Mouse (Mus musculus): Measurements from ENCODE around the gene Crip1.

Gene Crip1

DNA sequence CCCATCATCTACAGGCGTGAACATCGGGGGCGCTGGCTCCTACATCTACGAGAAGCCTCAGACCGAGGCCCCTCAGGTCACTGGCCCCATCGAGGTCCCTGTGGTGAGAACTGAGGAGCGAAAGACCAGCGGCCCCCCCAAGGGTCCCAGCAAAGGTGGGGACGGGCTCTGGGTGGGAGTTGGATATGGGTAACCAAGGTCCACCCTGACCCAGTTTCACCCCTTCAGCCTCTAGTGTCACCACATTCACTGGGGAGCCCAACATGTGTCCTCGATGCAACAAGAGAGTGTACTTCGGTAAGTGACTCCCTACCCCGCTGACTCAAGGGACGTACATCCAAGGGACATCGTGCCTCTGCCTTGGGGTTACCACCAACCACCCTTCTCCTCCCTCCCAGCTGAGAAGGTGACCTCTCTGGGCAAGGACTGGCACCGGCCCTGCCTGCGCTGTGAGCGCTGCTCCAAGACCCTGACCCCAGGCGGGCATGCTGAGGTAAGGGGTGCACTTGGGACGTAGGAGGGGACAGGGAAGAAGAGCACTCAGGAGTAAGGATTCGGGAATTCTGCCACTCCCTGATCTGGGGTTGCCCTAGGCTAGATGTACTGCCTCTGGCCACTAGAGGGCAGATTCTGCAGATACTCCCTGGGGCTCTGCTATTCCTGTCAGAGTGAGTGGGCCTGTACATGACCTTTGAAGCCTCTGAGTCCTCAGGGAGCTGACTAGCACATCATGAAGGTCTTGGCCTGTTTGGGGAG is 1.9 kb upstream of the Crip1 start:
- in situ Hi-C loops (cut with MboI; ENCODE audit: low sequenced_read_pairs), result no loop called here

- in situ Hi-C loops (cut with MboI; ENCODE audit: low sequenced_read_pairs), result no loop called here
Observed at GRCm38 (mm10) chr12:113144886-113145285, 1.2 kb upstream of the Crip1 start.

- in situ Hi-C loops (cut with MboI; ENCODE audit: low sequenced_read_pairs), result no loop called here
Observed at GRCm38 (mm10) chr12:113145591-113145990, 525 bp upstream of the Crip1 start.

DNA sequence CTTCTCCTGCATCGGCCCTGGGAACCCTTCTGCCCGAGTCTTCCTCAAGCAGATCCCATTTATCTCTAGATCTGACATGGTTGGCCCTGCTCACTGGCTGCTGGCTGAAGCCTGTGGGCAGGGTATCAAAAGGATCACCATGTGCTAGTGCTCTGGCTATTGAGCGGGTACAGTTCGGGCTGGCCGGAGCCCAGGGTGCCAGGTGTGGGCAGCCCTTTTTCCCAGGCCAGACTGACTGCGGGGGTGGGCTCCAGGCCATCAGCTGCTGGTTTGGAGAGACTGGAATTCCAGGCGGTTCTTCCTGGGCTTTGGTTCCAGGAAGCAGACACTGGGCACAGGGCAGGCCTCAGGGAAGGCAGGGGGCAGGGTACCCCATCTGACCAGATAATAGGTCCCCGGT is 1.4 kb downstream of the Crip1 start:
- in situ Hi-C loops (cut with MboI; ENCODE audit: low sequenced_read_pairs), result no loop called here

DNA sequence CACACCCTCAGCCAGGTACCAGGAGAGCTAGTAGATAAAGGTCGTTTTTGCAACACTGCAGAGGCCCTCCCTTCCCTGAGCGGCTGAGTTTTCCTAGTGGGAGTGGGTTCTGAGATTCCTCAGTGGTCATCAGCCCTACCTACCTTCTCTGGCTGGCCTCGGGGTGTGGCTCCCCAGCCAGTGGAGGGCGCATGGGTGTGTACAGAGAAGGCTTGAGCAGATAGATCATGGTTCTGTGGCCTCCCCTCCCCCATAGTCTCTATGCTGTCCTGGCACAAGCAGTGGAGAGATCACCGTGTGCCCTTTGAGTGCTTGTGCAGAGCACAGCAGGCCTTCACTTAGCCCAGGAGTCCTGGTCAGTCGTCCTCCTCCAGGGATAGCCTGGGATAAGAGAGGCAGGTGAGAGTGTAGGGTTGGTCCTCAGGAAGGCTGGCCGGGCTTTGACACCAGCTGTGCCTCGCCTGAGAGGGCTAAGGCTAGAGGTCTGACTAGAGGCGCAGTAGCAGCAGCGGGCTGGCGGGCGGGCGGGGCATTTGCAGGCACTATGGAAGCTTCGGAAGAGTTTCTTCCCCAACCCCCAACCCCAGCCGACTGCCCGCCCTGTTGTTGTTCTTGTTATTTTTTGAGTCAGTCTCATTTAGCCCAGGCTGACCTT is 2.4 kb downstream of the Crip1 start:
- in situ Hi-C loops (cut with MboI; ENCODE audit: low sequenced_read_pairs), result no loop called here

DNA sequence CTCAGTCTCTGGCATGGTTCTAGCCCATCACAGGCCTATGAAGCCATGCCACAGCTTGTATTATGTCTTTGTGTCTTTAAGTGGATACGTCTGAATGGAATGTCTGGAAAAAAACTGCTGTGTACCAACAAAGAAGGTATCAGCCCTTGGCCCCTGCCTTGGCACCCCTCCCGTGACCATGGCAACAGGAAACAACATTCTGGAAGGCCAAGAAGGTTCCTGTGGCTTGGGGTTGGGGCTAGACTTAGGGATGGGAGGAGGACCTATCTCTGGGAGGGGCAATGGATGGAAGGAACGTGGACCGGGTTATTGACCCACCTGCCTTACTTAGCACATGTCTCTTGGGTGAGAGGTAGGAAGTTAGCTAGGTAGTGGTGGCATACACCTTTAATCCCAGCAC is 3.2 kb downstream of the Crip1 start:
- in situ Hi-C loops (cut with MboI; ENCODE audit: low sequenced_read_pairs), result no loop called here

DNA sequence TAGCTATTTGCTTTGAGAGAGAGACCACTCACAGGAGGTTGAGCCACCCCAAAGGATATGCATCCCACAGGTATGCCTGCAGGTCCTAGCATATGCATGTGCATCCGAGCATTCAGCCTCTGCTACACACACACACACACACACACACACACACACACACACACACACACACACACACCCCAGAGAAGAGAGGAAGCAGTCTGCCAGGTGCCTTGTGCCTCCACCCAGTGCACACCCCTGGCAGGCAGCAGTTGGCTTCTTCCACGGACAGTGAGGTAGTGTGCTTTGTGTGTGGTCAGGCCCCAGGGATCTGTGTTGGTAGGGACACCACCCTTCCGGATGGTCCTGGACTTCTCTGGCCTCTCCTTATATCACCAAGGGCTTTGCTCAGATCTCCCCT is 3.8 kb downstream of the Crip1 start:
- in situ Hi-C loops (cut with MboI; ENCODE audit: low sequenced_read_pairs), result no loop called here

DNA sequence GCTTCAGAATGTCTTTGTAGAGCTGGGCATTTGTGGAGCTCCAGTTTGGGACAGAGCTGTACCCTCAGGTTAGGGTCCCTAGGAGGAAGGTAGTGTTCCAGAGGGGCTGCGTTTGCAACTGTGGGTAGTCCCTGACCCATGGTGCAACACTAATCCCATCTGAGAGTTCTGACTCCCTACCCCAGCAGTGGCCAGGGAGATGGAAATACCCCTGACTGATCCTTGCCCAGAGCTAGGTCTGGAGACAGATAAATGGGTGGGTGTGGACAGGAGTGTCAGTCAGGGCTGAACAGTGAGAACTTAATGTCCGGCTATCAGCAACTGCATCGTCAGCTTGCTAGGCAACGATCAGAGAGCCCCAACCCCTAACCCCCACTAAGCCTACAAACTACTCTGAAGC is 4.5 kb downstream of the Crip1 start:
- in situ Hi-C loops (cut with MboI; ENCODE audit: low sequenced_read_pairs), result no loop called here

DNA sequence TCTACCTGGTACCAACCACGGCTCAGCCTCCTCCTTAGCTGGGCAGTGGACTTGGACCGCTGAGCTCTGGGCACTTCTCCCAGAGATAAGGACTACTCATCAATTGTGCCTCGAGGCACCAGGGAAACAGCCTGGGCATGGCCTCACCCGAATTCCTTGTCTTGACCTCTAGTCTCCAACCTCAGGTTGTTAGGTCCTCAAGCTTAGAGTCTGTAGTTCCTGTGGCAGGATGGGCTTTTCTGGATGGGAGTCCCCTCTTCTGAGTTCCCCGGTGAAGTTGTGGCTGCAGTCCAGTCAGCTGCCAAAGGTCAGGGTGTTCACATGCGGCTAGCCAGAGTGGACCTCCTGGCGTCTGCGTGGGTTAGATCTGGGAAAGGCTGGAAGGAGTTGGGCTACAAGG is 4.9 kb downstream of the Crip1 start:
- in situ Hi-C loops (cut with MboI; ENCODE audit: low sequenced_read_pairs), result no loop called here

DNA sequence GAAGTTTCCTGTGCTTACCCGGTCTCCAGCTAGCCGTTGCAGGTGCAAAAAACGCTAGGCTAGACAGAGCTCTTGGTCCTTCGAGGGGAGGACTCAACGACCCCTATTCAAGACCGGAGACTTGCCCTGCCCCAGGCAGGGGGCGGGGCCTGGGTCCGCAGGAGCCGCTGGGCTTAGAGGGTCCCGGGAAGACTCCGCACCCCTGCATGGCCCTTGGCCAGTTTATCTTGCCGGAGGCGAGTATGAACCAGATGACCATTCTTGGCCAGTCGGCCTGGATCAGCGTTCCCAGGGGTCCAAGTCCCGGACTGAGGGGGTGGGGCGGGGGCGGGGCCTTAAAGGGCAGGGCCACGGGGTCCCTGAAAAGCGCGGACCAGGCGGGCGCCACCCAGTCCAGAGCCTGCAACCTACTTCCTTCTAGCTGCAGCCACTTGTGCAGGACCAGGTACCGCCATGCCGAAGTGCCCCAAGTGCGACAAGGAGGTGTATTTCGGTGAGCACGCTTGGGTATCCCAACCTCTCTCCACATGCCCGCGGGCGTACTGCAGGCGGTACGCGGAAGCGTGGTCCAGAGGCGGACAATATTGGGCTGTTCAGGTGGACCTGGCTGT is 5.7 kb downstream of the Crip1 start:
- in situ Hi-C loops (cut with MboI; ENCODE audit: low sequenced_read_pairs), result no loop called here

DNA sequence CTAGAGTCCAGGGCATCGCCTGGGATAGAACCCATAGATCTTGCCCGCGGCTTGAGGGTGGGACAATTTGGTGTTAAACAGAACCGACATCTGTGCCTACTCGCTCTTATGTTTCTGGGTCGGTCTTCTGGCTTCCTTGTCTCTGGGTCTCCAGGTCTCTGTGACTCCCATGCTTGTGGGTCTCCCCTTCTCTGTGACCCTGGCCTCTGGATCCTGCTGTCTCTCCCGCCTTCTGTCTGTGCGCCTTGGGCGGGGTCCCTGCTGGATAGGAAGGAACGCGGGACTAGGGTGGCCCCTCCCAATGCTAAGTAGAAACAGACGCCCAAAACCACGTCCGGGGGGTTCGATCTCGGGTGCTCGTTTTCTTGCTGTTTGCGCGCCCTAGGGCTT is 6.2 kb downstream of the Crip1 start:
- in situ Hi-C loops (cut with MboI; ENCODE audit: low sequenced_read_pairs), result no loop called here

- in situ Hi-C loops (cut with MboI; ENCODE audit: low sequenced_read_pairs), result no loop called here
Observed at GRCm38 (mm10) chr12:113152991-113153525, 6.9 kb downstream of the Crip1 start.

- in situ Hi-C loops (cut with MboI; ENCODE audit: low sequenced_read_pairs), result no loop called here
Observed at GRCm38 (mm10) chr12:113153971-113154370, 7.9 kb downstream of the Crip1 start.

DNA sequence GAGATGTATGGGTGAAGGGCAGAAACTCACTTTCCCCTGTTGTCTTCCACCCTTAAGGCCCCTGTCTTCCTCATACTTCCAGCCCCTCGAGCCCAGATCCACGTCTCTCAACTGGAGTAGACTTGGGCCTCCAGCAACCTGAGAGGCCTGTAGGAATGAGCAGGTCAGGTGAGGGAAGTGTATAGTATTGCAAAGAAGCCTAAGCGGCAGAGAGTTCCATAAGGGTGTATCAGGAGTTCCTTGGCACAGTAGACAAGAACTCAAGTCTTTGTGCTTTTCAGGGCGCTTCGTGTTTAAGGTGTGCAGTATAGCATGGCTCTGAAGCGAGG is 8.6 kb downstream of the Crip1 start:
- in situ Hi-C loops (cut with MboI; ENCODE audit: low sequenced_read_pairs), result no loop called here

DNA sequence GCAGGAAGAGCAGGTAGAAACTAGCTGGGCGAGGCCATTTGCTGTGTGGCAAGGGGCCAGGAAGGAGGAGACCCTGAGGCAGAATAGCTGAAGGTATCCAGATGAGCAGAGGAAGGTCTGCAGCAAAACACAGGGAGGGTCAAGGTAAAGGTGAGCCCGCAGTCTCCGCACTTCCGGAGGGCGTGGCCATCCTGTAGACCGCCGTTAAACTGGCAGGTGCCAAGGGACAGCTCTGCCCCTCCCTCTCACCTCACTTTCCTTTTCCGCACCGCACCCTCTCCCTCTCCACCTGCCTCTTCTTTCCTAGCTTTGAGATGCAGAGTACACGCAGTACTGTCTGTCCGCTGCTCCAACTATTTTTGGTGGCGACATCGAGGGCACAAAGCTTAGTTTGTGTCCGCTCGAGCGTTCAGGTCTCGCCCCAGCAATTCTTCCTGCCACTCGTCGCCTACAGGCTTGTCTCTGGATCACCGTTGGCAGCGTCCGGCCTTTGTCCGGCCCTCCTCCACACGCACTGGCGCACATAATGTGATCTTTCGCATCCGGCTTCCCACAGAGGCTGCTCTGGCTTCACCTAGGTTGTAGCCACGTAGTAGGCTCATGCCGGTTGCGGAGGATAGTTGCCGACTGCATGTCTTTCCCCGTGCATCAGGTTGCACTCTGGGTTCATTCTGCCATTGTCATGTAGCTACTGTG is 9.1 kb downstream of the Crip1 start:
- in situ Hi-C loops (cut with MboI; ENCODE audit: low sequenced_read_pairs), result no loop called here

DNA sequence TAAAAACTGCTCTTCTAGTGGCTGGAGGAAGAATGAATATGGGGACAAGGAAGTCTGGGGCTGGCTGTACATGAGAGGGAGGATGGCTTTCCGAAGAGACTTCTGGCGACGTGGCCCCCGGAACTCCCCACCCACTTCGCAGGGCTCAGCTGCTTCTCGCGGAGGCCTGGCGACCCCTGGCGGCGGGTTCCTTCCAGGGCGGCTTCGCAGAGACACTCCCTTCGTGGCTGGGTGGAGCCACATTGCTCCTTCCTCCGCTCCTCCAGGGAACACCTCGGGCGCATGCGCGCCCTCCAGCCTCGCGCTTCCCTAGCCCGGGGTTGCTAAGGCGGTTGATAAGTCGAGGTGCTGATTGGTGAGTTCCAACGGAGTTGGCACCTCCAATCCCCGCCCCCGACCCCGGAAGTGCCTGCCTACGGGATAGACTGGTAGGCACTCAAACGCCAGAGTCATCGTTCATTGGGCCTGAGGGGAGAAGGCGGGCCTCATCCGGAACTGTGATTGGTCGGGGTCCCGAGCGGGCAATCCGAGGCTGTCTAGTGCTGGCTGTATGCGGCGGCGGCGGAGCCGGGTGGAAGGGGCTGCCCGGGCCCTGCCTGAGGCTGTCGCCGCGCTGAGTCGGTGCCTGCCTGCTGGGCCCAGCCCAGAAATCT is 9.9 kb downstream of the Crip1 start, which contains the start of gene Tedc1:
Gene Tedc1 (plus strand): TSS at position 535 of the 653 bp plus-strand sequence.
- in situ Hi-C loops (cut with MboI; ENCODE audit: low sequenced_read_pairs), result no loop called here

DNA sequence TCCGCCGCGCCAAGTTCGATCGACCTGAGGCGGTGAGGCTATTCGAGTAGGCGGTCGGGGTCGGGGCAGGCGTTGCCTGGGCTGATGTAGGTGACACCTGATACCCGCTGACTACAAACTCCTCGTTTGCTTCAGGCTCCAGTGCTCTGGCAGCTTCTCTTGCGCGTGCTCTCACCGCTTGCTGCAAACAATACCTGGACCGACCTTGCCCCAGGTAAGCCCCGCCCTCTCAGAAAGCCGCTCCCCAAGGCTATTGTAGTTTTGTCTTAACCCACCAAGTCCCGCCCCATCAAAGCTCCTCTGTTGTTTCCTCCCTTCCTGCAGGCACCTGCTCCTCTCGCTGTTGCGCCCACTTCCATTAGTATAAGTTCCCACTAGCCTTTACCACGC is 10.4 kb downstream of the Crip1 start:
- in situ Hi-C loops (cut with MboI; ENCODE audit: low sequenced_read_pairs), result no loop called here

DNA sequence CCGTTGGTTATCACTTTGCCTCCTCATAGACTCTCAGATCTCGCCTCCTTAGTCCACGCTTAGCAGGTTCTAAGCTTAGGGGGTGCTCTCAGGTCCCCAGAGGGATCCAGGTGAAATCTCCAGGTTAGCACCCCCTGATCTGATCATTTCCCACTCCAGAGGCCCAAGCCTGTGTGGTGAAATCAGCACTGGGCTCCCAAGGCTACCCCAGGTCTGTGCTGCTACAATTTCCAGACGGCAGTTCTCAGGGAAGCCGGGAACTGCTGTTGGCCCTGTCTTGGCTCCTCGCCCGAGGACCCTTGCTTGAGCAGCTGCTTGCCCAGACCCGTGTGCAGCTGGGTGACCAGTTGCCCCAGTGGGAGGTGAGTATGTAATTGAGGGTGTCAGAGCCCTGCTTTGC is 10.9 kb downstream of the Crip1 start:
- in situ Hi-C loops (cut with MboI; ENCODE audit: low sequenced_read_pairs), result no loop called here

- in situ Hi-C loops (cut with MboI; ENCODE audit: low sequenced_read_pairs), result no loop called here
Observed at GRCm38 (mm10) chr12:113157521-113157920, 11.4 kb downstream of the Crip1 start.

DNA sequence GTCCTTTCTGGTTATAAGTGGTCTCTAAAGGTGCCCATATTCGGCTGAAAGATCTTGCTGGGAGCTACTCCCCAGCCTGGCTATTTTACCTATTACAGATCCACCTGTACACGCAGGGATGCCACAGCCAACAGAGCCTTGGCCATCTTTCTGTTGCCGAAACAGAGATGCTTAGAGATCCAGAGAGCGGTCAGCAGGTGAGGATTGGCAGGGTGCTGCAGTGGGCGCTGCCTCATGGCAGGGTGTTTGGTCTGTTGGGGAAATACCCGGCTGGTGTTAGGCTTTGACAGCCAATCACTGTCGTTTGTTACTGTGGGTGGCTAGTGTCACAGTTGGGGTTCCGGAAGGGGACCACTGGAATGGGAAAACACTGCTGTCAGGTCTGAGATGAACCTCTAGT is 11.9 kb downstream of the Crip1 start:
- in situ Hi-C loops (cut with MboI; ENCODE audit: low sequenced_read_pairs), result no loop called here

DNA sequence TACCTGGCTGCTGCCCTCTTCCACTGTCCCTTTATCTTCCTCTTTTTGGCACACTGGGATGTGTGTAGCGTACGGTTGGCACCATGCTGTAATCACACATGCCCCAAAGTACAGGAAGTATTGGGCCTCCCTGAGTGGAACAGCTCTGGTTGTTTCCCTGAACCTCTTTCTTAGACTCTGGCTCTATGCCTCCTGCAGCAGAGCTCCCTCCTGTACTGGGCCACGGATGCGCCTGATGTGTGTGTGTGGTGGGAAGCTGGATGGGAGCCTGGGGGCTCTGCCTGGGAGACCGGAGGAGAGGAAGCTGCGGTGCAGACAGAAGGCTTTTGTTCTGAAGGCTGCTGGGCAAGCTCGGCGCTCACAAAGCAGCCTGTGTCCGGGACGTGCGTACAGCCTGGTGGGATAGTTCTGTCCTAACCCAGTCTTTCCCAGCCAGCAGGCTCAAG is 17.5 kb downstream of the Crip1 start:
- in situ Hi-C loops (cut with MboI; ENCODE audit: low sequenced_read_pairs), result no loop called here

Data from CH12F3 (cell line).